Mouse (Mus musculus) neutrophil, adult 5-6 weeks (primary cell): ENCODE measurements at regions not wholly inside any gene's neighbourhood (a gene's known extent, or its start where the extent isn't known, plus 50 kb on each side); places are given as distances from the start of the nearest gene placed in this dataset.

Source experiments
- ATAC-seq: fragments of 151-379, 151-347 bp; 2 replicates; pipeline ENCODE4 v1.8.0; 2017; ENCODE audit warnings: mild to moderate bottlenecking, moderate TSS enrichment; ENCODE audit not compliant: insufficient number of reproducible peaks, poor library complexity, low FRiP score, severe bottlenecking; ENCODE audit errors: extremely low read depth

- ATAC-seq: peak; percentile 77
Measured at GRCm38 (mm10) chr13:105377038-105377437, 66.4 kb upstream of the Htr1a start.

GRCm38 (mm10) chr13:105378587-105378986, 64.9 kb upstream of the Htr1a start:
- ATAC-seq: no peak

- no peak for ATAC-seq
Measured at GRCm38 (mm10) chr13:105387016-105387772, 56.2 kb upstream of the Htr1a start.
